Mouse (Mus musculus): ENCODE results near the gene Rfc5.

DNA sequence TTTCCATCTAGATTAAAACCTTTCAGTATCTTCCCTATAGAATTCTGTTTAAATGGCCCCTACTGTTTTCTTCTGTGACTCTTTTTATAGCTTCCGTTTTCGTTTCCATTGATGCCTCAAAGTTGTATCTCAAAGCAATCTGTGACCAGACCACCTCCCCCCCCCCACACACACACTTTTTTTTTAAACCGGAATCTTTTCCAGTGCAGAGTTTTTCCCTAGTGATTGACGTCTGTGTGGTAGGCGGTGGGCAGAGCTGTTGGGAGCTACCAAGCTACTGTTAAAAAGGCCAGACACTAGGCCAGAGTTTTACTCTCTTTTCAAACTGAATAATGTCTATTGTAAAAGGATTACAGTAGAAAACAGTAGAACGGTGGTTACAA lies 30.6 kb downstream of the Rfc5 start:
- TF ChIP-seq GATA1 (IDR thresholded peaks at IDR 0.05; ENCODE audit: low read length) (no peak), TAL1 (IDR thresholded peaks at IDR 0.05; ENCODE audit: low read length) (no peak)

Data from erythroblast, embryonic 14.5 days (primary cell).